Mouse (Mus musculus): ENCODE results near the gene Rspo3. TPM values are rescaled to one million over a fixed set of nuclear protein-coding genes. Genes with fewer than 3 reads are reported as not detected.

Rspo3 gene
- polyA plus RNA-seq, 1 experiment from 2014 or later = 14.2 TPM

DNA sequence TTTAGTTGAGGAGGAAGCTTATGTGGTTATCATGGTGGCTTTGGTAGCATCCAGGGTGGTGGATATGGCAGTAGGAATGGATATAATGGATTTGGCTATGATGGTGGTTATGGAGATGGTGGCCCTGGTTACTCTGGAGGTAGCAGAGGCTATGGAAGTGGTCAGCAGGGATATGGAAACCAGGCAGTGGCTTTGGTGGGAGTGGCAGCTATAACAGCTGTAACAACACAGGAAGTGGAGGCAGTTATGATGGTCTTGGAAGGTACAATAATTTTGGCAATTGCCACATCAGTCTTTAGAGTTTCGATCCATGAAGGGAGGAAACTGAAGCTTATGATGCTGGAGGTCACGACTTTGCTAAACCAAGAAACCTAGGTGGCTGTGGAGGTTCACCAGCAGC, 109.0 kb downstream of the Rspo3 start:
- 78% methylated on average over 2 of the region's 2 CpGs for WGBS
- Histone ChIP-seq H3K4me1 (ENCODE audit: control insufficient read depth, insufficient read depth, low read length) (no peaks in the 10 kb centered on the region), H3K27ac (replicated peaks; ENCODE audit: low read depth, low read length) (no peak overlapping the region), H3K4me3 (ENCODE audit: low read depth, low read length) (no peak overlapping the region), H3K27me3 (ENCODE audit: control insufficient read depth, insufficient read depth, low read length) (no peaks in the 10 kb centered on the region), H3K4me2 (ENCODE audit: low read depth, low read length) (no peak overlapping the region), H3K9ac (replicated peaks; ENCODE audit: low read length) (no peak overlapping the region), H3K36me3 (replicated peaks; ENCODE audit: control insufficient read depth, insufficient read depth, low read depth, low read length) (no peaks in the 10 kb centered on the region), H3K9me3 (replicated peaks; ENCODE audit: control insufficient read depth, low read length) (no peaks in the 10 kb centered on the region)
- no peak for ATAC-seq (replicated peaks; ENCODE audit: insufficient number of reproducible peaks, low FRiP score, low TSS enrichment, low read depth)
- no peak for DNase-seq (ENCODE audit: low spot score)

DNA sequence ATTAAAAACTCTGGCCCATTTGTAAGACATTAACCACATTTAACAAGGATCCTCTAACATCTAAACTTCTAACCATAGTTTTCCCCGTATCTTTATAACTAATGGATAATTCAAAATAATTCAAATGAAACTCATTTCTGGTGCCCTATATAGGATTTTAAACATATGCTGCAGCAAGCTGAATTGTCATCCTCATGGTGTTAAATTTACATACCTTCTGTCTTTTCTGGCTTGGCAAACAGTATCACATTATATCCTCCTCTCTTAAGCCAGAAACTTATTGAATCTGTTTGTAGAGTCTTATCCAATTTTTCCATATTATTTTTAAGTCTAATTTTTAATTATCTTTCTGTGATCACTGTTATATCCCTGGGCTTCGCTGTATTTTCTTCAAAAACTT, 111.1 kb downstream of the Rspo3 start:
- DNase-seq (ENCODE audit: low spot score) = no peak
- H3K36me3 ChIP-seq (replicated peaks; ENCODE audit: control insufficient read depth, insufficient read depth, low read depth, low read length) = no peaks in the 10 kb centered on the region
- H3K9ac ChIP-seq (replicated peaks; ENCODE audit: low read length) = no peak overlapping the region
- no peaks in the 10 kb centered on the region for H3K9me3 ChIP-seq (replicated peaks; ENCODE audit: control insufficient read depth, low read length)
- no peaks in the 10 kb centered on the region for H3K4me1 ChIP-seq (ENCODE audit: control insufficient read depth, insufficient read depth, low read length)
- H3K4me2 ChIP-seq (ENCODE audit: low read depth, low read length) = no peak overlapping the region
- H3K27ac ChIP-seq (replicated peaks; ENCODE audit: low read depth, low read length) = no peak overlapping the region
- WGBS = 80% methylated on average over 2 of the region's 2 CpGs
- no peaks in the 10 kb centered on the region for H3K27me3 ChIP-seq (ENCODE audit: control insufficient read depth, insufficient read depth, low read length)
- no peak for ATAC-seq (replicated peaks; ENCODE audit: insufficient number of reproducible peaks, low FRiP score, low TSS enrichment, low read depth)
- no peak overlapping the region for H3K4me3 ChIP-seq (ENCODE audit: low read depth, low read length)

DNA sequence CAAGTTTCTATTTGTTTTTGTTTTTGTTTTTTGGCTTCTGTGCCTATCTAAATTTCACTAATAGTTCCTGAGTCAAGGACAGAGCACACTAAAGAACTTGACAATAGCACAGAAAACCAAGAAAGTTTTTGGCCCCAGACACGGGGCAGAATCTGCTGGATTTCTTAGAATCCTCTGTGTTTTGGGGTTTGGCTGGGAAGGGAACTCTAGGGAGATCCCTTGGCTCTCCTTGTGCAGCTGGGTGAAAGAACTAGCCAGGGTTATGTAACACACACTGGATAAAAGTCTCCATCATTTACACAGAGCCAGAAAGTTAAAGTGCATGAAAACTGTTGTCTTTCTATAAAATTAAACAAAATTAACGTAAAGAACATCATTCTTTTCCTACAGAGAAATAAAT, 121.3 kb downstream of the Rspo3 start:
- no peak overlapping the region for H3K4me3 ChIP-seq (ENCODE audit: low read depth, low read length)
- no peaks in the 10 kb centered on the region for H3K4me1 ChIP-seq (ENCODE audit: control insufficient read depth, insufficient read depth, low read length)
- no peak overlapping the region for H3K27ac ChIP-seq (replicated peaks; ENCODE audit: low read depth, low read length)
- ATAC-seq (replicated peaks; ENCODE audit: insufficient number of reproducible peaks, low FRiP score, low TSS enrichment, low read depth) (no peak), DNase-seq (ENCODE audit: low spot score) (no peak)
- no peak overlapping the region for H3K9ac ChIP-seq (replicated peaks; ENCODE audit: low read length)
- H3K4me2 ChIP-seq (ENCODE audit: low read depth, low read length) = no peak overlapping the region
- no peaks in the 10 kb centered on the region for H3K27me3 ChIP-seq (ENCODE audit: control insufficient read depth, insufficient read depth, low read length)
- no peaks in the 10 kb centered on the region for H3K9me3 ChIP-seq (replicated peaks; ENCODE audit: control insufficient read depth, low read length)
- WGBS = 60% methylated on average over 2 of the region's 2 CpGs
- no peaks in the 10 kb centered on the region for H3K36me3 ChIP-seq (replicated peaks; ENCODE audit: control insufficient read depth, insufficient read depth, low read depth, low read length)

DNA sequence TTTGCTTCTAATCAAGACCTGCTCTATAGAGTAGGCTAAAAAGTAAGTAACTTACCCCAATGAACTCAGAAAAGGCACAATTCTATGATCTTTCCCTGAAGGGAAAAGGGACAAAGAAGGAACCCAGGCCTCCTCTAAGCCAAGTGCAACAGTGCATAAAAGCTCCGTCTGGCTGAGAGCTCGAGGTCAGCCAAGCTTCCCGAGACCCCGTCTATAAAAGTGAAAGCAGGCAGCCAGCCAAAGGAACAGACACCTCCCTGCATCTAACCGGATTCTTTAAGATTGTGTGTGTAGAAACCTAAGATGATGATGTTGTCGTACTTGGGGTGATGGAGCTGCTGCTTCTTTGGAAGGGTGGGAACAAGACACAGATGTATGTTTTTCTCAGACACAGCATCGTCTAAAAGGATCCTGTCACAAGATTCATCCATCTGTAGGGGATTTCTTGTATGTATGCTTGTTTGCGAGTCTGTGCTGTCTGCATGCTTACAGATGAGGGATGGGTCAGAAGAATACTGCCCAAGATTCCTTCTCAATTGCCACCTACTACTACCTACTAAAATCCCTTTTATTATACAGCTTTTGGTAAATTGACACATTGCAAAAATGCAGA, 132.9 kb downstream of the Rspo3 start:
- Histone ChIP-seq H3K4me2 (ENCODE audit: low read depth, low read length) (no peak overlapping the region), H3K9ac (replicated peaks; ENCODE audit: low read length) (no peak overlapping the region), H3K9me3 (replicated peaks; ENCODE audit: control insufficient read depth, low read length) (no peaks in the 10 kb centered on the region), H3K36me3 (replicated peaks; ENCODE audit: control insufficient read depth, insufficient read depth, low read depth, low read length) (no peaks in the 10 kb centered on the region), H3K4me1 (ENCODE audit: control insufficient read depth, insufficient read depth, low read length) (no peaks in the 10 kb centered on the region), H3K4me3 (ENCODE audit: low read depth, low read length) (no peak overlapping the region), H3K27me3 (ENCODE audit: control insufficient read depth, insufficient read depth, low read length) (no peaks in the 10 kb centered on the region), H3K27ac (replicated peaks; ENCODE audit: low read depth, low read length) (no peak overlapping the region)
- WGBS = 69% methylated on average over 8 of the region's 8 CpGs
- no peak for DNase-seq (ENCODE audit: low spot score)
- no peak for ATAC-seq (replicated peaks; ENCODE audit: insufficient number of reproducible peaks, low FRiP score, low TSS enrichment, low read depth)

Other genes with a start within 250 kb of the Rspo3 start
- 24.8 and 24.9 TPM in 2 replicates for gene Echdc1, start 222.7 kb downstream of the Rspo3 start, polyA plus RNA-seq (2014; fragmentation: Nextera tagmentation; extraction: Ambion mirVana)
- 54.1 and 59.3 TPM in 2 replicates for gene Rnf146, start 173.4 kb downstream of the Rspo3 start, polyA plus RNA-seq (2014; fragmentation: Nextera tagmentation; extraction: Ambion mirVana)